Mouse (Mus musculus): ENCODE results near the gene Scube1.
A peak's percentile ranks its signal among the peaks of the same experiment; 100 is the strongest.

Gene Scube1

DNA sequence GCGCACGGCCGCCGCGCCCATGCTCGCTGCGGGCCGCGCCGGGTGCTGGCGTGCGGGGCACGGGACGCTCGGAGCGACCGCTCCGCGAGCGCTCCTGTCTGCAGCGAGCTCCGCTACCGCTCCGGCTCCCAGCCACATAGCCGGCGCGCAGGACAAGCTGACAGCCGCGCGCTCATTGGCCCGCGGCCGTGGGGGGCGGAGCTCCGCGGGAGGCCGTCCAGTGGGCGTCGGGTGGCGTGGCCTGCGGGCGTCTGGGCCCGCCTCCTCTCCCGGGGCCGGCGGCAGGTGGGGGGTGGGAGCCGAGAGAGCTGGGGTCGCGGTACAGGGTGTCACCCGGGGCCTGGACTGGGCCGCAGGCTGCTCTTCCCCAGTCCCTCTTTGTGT lies at the start of gene Scube1:
TSS of gene Scube1 (minus strand) at position 136 of the 384 bp plus-strand sequence.
- peak; percentile 79 for DNase-seq (ENCODE audit: low spot score)

DNA sequence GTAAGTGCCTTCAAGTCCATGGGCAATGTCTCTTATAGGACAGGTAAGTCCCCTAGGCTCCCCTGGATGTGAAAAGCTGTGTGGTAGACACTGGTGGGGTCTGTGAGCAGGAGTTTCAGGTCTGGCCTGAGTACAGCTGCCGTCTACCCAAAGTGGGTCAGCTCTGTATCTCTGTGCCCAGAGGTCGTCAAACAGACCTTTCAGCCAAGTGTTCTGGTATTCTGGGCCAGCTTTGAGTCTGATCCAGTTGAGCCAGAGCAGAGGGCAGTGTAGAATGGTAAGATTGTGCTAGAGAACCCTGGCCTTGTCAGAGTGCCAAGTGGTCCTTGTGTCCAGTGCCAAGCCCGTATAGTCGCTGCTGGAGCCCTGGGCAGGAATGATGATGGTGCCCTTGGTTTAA lies 48.1 kb upstream of the Scube1 start:
- peak; percentile 40 for DNase-seq (ENCODE audit: low spot score)

DNA sequence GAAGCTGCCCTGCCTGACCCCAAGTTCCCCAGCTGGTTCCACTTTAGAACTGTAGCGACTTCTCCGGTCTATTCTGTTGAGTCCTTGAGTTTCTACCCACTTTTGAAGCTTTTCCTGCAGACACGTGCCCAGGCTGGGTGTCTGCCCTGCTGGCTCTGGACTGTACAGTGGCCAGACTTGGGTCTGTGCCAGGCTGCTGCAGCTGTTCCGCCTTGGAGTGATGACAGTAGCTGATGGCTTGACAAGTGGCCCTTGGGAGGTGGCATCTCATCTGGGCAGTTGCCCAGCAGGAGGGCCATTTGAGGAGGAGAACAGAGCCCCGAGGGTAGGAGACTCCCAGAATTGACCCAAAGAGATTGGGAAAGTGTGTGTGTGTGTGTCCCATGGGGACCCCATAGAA lies 47.6 kb upstream of the Scube1 start:
- peak; percentile 62 for DNase-seq (ENCODE audit: low spot score)

DNA sequence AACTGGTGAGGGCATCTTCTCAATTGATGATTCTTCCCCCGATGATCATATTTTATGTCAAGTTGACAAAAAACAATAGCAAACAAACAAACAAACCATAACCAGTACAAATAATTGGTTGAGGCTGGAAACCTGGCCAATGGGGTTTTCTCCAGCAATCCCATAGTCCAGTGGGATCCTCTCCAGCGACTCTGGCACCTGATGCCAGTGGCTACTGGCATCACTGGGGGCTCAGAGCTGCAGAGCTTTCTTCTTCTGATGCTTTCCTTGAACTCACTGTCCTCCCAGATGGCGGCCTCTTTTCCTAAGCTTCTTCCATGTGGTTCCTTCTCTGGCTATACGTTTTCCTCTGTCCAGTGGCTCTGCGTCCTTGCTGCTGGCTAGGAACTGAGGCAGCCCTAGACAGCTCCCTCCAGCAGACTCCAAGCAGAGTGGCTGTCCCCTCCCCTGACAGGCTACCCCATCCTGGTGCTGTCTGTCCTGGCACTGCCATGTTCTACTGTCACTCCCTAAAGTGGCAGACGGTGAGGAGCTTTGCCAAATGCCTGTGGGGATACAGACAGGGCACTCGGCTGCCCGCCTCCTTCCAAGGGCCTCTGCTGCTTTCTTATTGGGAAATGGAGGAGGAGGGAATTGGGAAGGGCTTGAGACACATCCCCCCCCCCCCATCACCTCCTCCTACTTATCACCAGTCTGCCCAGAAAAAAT lies 46.7 kb upstream of the Scube1 start:
- no peak for DNase-seq (ENCODE audit: low spot score)

DNA sequence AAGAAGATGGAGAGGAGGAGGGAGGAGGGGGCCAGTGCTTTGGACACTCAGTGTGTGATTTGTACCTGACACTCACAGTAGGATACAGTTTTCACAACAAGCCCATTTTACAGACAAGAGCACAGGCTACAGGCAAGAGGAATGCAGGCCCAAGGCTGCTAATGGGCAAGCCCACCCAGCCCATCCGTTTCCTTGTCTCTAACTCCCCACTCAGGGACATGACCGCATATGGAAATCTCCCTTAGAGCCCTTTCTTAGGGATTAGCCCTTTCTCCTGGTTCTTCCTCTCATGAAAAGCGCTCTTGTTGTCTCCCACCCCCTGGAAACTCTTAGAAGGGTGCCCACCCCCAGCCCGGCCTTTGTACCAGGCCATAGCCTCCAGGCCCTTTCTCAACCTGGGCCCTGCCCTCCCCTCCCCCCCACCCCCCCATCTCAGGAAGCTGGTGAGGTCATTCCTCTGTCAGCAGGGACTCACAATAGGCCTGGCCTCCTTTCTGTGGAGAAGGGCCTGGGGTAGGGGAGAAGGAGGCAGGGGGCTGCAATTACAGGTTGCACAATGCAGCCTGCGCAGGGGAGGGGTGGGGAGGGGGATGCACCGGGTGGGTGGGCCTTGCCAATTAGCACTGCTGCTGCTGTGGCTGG lies 40.7 kb upstream of the Scube1 start:
- no peak for DNase-seq (ENCODE audit: low spot score)

DNA sequence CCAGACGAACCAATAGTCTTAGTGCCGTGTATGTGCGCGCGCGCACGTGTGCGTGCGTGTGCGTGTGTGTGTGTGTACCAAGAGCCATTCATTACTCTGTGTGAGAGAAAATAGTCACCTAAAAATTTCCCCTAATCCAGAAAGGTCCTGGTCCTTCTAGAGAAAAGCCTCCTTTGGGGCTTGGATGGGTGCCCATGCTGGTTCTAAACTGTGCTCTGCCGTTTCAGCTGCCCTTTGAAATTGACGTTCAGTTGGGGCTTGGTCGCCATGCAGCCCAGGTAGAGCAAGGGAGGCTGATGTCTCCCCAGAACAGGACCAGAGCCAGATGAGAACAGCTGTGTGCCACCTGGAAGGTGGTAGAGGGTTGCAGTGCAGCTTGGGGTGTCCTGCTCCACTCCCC lies 36.7 kb upstream of the Scube1 start:
- no peak for DNase-seq (ENCODE audit: low spot score)

DNA sequence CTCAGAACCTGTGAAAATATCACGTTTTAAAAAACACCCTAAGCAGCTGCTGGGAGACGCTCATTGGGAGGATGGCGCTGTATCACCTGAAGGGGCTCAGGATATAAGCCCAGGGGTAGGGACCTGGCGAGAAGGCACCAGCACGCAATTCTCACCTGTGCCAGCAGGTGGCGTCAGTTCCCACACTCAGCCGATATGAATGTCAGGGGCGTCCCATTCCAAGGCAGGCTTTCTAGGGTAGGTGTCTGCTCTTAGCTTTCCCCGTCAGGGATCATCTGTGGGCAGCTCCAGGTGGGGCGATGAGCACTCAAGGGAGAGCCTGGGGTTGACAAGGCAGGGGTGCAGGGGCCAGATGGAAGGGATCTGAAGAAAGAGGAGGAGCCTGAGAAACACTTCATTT lies 35.9 kb upstream of the Scube1 start:
- DNase-seq (ENCODE audit: low spot score), result peak; percentile 68

DNA sequence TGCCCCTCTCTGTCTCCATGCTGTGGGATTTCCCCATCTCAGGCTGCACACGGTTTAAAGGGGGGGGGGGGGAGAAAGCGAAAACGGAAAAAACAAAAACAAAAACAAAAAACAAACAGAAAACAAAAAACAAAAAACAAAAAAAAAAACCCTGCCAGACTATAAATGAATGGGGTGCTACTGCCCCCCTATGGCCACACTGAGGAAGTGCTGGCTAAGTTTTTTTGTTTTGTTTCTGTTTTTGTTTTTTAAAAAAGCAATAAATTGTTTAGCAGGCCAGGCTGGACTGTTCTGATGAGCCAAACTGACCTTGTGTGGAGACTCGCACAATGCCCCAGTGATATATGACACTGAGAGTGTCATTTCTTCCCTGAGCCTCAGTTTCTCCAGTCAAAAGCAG lies 34.1 kb upstream of the Scube1 start:
- DNase-seq (ENCODE audit: low spot score), result no peak

DNA sequence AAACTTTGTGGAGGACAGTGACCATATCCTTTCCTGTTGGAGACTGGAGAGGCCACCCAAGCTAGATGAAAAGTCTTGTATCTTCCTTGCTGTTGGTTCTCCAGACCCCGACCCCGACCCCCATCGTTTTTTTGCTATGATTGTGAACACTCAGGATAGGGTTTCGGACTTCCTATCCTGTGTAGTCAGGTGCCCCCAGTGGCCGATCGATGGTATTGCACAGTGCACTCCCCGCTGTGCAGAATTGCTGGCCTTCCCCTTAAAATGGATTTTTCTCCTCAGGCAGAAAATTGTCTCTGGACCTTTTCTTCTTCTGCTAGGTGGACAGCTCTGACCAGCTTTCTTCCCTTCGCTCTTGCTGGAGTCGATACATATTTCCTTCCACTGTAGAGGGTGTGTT lies 31.9 kb upstream of the Scube1 start:
- no peak for DNase-seq (ENCODE audit: low spot score)

DNA sequence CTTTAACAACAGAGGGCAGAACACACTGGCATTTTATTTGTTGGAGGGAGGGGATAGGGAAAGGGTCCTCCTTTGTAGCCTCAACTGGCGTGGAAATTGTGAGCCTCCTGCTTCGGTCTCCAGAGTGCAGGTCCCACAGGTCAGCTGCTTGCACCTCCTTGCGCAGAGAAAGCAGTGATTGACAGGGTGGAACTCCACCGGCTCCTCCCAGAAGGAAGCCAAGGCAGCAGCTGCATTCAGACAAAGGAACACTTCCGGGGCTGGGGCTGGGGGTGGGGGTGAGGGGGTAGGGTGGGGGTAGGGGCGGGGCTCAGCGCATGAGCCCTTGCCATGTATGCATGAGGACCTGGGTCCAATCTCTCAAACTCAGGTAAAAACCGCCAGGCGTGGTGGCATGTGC lies 24.6 kb upstream of the Scube1 start:
- no peak for DNase-seq (ENCODE audit: low spot score)

DNA sequence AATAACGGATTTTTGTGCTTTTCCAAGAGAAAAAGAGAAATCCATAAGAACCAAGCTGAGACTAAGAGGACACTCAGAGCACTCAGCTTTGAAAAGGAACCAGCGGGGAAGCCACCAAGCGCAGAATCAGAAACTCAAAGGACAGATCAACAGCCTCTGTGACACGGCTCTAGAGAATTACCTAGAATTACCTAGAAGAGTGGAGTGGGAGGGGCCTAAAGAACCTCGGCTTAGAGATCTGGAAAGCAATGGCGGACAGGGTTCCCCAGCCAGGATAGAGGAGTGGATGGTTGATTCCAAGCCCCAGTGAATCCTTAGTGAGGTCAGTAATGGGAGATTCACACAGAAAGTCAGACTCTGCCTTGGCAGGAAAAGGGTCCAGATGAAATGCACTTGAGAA lies 24.2 kb upstream of the Scube1 start:
- no peak for DNase-seq (ENCODE audit: low spot score)

DNA sequence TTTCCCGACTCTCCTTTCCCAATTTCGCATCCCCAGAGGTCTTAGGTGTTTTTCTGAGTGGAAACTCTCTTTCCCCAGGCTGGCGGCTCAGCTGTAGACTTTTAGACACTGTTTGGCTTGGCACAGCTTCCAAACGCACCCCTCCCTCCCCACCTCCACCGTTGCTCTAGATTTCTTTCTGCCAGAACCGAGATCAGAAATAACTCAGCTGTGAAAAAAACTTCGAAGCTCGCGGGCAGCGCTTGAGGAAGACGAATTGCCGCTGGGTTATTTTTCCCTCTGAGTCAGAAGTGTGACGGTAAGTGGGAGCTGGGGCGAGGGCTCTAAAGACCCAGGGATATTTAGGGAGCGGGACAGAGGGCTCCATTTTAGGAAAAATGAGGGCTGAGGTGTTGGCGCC lies 21.5 kb upstream of the Scube1 start:
- DNase-seq (ENCODE audit: low spot score), result no peak

DNA sequence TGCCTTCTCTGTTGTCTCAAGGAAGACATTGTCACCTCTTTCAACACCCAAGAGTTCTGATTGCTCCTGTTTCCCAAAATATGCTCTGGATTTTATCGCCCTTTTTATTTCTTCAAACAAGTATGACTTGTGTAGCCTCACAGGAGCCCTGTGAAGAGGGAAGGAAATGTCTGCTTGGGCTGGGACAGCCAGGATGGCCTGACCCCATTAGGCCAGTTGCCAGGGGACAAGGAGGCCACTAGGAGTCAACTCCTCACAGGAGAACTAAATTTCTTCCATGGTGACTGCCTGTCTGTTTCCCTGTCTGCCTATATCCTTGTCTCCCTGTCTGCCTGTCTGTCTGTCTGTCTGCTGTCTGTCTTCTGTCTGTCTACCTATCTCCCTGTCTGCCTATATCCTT lies 17.2 kb upstream of the Scube1 start:
- no peak for DNase-seq (ENCODE audit: low spot score)

DNA sequence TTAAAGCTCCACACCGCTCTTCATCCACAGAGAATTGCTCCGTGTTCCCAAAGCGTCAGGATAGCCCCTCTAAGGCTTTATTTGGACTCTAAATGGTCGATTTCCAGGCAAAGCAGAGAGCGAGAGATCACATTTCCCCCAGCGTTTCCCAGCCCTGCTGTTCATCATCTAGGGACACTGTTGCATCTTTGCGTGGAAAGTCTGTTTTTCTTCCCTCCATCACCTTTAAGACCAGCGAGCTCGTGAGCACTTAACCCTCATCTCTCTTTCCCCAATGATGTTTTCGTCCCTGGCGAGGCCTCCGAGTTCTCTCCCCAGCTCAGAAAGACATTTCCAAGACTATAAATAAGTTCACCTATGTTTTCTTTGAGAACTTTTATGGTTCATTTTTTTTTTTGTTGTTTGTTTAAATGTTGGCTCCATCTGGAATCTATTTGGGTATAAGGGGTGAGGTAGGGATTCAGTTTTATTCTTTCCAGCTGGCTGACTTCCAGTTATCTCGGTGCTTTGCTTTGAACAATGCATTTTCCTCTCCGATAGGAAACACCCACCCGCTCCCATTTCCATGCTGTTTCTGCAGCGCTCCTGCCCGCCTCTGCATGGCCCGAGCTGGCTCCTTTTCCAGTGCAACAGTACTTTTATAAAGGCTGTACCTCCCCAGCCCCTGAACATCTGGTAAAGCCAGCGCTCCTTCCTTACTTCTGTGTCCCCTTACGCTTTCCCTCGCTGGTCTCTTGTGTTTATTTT lies 16.0 kb upstream of the Scube1 start:
- DNase-seq (ENCODE audit: low spot score), result no peak

DNA sequence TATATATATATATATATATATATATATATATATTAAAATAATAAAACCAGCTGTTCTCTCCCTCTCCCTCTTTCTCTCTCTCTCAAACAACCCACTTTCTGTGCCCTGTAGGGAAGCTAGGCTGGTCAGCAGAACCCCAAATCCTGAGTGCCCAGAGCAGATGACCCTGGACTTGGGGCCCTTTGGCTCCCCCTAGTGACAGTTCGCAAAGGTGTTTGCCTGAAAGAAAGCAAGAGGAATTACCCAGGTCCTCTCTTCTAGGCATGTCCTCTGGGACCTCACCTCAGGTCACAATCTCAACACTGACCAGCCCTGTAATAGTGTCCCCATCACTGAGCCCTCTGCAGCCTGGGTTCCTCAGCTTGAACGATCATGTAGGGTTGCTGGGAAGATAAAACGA lies 2.8 kb upstream of the Scube1 start:
- peak; percentile 41 for DNase-seq (ENCODE audit: low spot score)

DNA sequence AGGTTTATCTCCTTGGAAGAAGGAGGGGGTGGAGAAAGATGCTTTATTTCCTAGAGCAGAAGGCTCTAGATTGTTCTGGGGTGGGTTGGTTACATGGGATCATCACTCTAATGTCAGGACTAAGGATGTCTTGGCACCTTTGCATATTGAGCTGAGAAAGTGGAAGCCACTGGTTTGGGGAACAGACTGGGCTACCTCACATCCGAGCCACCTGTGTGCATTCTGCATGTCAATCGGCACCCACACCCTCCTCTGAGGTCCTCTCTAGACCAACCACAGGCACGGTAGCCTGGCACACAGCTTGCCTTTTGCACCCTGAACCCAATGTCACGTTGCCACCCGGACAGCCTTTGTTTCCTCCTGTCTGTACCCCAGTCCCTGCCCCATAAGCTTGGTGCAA lies 1.9 kb upstream of the Scube1 start:
- no peak for DNase-seq (ENCODE audit: low spot score)

DNA sequence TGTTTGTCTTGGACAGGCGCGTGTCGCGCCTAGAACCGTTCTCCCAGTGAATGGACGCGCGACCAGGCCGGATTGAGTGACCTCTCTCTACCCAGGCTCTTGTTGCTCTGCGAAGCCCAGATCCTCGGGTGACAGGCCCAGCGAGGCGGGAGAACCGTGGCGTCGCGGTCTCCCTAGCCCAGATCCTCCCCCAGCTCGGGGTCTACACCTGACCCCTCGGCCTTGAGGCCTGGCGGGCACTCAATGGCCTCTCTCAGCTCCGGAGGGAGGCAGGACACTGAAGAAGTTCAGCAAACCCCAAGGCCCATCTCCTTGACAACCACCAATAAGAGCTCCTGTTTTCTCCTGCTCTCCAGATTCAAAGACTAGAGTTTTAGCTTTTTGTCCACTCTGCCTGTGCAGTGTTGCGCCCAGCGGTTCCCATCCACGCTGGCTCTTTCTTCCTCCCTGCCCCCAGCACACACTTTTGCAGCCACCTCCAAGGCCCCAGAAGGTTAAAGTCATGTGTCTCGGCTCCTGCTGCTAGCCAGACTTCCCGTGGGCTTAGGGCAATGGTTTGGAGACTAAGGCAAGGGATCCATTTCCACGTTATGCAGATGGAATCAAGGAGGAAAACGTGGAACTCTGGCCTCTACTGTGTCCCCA lies 857 bp upstream of the Scube1 start:
- no peak for DNase-seq (ENCODE audit: low spot score)

DNA sequence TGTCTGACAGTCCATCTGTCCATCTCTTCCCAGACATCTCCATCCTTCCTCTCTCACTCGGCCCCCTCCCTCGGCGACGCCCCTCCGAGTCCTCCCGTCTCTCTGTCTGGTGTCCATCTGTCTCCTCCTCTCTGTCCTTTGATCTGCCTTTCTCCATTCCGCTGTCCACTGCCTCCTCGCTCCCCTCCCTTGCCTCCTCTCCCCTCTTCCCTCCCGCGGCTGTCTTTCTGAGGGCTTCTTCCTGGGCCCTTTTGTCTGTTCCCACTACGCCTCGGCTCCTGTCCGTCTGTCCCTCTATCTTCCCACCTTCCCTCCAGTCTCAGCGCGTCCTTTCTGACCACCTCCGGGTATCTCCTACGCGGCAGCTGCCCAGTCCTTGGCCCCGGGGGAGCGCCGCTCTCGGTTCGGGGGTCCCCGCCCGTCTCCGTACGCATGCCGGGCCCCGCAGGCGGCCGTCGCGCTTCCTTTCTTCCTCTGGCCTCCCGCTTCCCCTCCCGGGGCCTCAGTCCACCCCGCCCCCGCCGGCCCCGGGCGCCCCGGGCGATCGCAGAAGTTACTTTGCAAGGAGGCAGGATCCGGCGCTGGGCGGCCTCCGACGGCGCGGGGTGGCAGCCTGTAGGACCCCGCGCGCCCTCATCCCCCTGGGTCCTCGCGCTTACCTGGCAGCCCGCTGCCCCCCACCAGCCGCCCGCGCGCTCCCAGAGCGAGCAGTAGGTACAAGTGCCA lies 498 bp downstream of the Scube1 start:
- DNase-seq (ENCODE audit: low spot score), result no peak

DNA sequence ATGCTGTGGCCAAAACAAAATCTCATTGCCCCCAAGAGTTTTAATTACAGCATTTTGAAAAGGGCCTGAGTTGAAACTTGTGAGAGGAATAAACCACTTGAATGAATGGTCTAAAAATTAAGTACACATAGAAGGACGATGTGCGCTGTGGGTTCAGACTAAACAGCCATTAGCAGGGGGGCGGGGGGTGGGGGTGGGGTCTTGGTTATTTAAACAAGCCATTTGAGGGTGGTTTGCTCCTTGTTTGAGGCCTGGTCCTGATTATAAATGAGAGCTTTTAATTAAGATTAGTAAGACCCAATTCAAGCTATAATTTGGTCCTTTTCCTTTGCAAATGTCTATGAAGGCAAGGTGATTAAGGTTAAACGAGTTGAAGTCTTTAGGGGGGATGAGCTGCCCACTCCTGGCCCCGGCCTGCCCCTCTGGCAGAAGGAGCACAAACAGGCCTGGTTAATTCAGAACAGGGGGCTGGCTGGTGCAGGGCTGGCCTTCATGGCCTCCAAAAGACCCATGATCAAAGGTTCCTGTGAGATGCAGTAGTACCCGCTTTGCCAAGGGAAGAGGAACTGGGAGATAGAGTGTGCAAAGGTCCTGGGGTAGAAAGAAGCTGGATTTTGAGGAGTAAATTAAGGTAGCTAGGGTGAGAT lies 9.1 kb downstream of the Scube1 start:
- no peak for DNase-seq (ENCODE audit: low spot score)

DNA sequence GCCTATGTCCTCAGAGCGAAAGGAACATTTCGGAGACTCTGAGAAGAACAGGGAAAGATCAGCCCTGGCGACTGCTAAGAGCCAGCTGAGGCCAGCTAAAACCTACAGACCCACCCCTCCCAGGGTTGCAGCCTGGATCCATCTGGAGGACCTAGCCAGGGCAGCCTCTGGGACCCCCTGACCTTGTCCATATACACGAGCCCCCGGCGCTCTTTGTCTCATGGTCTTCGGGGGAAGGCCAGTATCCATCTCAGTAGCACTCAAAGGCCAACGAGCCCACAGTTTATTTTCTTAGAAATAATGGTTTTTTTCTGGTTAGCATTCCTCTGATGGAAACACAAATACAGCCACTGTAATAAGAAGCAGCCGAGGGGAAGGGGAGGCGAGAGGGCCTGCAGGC lies 12.0 kb downstream of the Scube1 start:
- DNase-seq (ENCODE audit: low spot score), result no peak

DNA sequence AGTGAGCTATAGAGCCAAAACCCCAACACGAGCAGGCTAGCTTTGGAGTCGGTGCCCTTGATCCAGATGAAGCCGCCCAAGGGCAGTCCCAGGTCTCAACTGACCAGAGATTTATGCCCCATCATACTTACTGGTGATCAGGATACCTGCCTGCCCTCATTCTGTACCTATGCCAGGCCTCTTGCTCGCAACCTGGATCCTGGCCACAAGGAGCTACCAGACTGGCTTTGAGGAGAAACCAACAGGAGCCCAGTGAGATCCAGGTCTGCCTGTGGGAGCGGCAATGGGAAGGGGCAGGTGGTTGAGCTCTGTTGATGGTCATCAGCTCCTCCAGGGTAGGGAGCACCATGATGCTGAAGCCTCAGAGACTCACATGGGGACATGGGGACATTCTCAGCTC lies 12.5 kb downstream of the Scube1 start:
- DNase-seq (ENCODE audit: low spot score), result no peak

Measured in layer of hippocampus, adult 11-12 months (tissue).